Mouse (Mus musculus) brain, embryonic 14.5 days (tissue): ENCODE data around the gene 4933425L06Rik.

Experiments used
- CTCF ChIP-seq: fragments of 200-500 bp; IDR thresholded peaks from 2 replicates; pipeline ENCODE4 v1.5.1; 2012; ENCODE audit warnings: inconsistent platforms, mild to moderate bottlenecking, moderate library complexity, borderline replicate concordance; ENCODE audit not compliant: insufficient read depth, insufficient read length; ENCODE audit errors: extremely low read depth
- POLR2A ChIP-seq: fragments of 200-500 bp; IDR thresholded peaks from 2 replicates; pipeline ENCODE4 v1.6.1; 2012; ENCODE audit warnings: mild to moderate bottlenecking, inconsistent platforms, borderline replicate concordance; ENCODE audit not compliant: poor library complexity, insufficient read depth, insufficient read length, severe bottlenecking; ENCODE audit errors: extremely low read depth

- TF ChIP-seq POLR2A (no peak), CTCF (no peak)
These were observed 22.5 kb downstream of the 4933425L06Rik start for GRCm38 (mm10) chr13:105104385-105104784.
